Mouse (Mus musculus) erythroblast, embryonic 14.5 days (primary cell): Measurements from ENCODE around the gene Slc15a2.

Experiments used
- GATA1 ChIP-seq: IDR thresholded peaks from 2 replicates; pipeline ENCODE4 v1.6.1; 2012; ENCODE audit warnings: low read length, inconsistent platforms, mixed read lengths
- TAL1 ChIP-seq: IDR thresholded peaks from 3 replicates; pipeline ENCODE4 v1.6.1; 2012; ENCODE audit warnings: low read length, inconsistent platforms, mixed read lengths

GRCm38 (mm10) chr16:36813680-36814079, 28.9 kb upstream of the Slc15a2 start:
- peak; percentile 52 for TF ChIP-seq TAL1
- TF ChIP-seq GATA1, result no peak
